Mouse (Mus musculus): ENCODE measurements around the gene Gm21897.
"Not testable (repeated sequence)": the region's sequence is repeated elsewhere in the genome, so short reads cannot be mapped to it uniquely, and the experiment has no call there.

The Gm21897 gene

GRCm38 (mm10) chr16:15317158-15317557 lies at the start of gene Gm21897:
Gm21897 (plus strand) TSS chr16:15317458.
- not testable (repeated sequence) for DNase-seq (ENCODE audit: extremely low spot score, low spot score)

GRCm38 (mm10) chr16:15272291-15272690 lies 45.0 kb upstream of the Gm21897 start:
- DNase-seq (ENCODE audit: extremely low spot score, low spot score) = no peak

DNA sequence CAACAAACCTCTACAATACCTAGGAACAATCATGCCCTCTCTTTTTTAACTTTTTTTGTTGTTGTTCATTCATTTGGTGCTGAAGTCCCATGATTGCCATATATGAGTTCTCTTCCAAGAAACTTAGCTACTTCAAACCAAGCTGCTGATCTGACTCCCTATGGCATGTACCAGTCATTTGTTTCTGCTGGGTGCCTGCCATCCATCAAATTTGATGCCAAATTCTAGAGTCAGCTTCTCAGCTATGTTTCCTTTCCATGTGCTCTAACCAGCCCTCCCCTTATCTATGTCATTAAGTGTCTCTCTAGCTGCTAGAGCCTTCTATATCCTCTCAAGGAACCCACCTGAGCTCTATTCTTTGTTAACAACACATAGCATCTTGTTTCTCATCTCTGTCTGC lies 39.8 kb upstream of the Gm21897 start:
- no peak for DNase-seq (ENCODE audit: extremely low spot score, low spot score)

DNA sequence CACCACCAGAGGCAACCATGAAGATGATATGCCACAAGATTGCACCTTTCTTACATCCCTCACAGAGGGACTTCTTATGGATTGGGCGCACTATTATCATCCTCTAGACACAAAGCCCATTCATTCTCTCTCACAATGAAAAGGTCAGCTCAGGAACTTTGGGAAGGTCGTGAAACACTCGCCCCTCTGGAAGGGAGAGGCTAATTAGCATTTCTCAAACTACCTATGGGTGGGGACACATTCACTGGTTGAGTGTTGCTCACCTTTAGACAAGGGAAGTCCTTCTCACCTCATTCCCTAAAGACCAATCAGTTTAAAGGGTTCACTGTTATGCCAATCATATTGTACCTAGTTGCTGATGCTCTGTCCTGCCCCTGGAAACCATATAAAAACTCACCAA lies 24.2 kb upstream of the Gm21897 start:
- DNase-seq (ENCODE audit: extremely low spot score, low spot score) = no peak

GRCm38 (mm10) chr16:15294289-15294688 lies 23.0 kb upstream of the Gm21897 start:
- DNase-seq (ENCODE audit: extremely low spot score, low spot score) = no peak

- DNase-seq (ENCODE audit: extremely low spot score, low spot score) = peak; percentile 35
Measured at GRCm38 (mm10) chr16:15294911-15295659, 22.2 kb upstream of the Gm21897 start.

GRCm38 (mm10) chr16:15334526-15334925 lies 17.3 kb downstream of the Gm21897 start:
- no peak for DNase-seq (ENCODE audit: extremely low spot score, low spot score)

DNA sequence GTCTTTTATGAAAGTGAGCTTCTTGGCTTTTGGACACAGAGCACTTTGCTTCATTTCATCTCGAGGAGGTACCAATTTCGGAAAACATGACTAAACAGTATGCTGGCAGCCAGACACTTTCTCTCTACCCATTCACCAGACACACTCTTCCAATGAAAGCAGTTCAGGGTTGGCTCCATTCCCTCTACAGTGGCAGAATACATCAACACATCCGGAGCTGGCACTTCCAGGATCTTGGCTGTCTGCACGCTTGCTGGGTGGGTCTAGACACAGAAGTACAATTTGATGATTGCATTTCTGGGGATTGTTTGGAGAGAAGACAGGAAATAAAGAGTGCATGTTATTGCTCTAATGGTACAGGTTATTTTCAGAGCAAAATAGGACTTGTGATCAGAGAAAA lies 21.8 kb downstream of the Gm21897 start:
- no peak for DNase-seq (ENCODE audit: extremely low spot score, low spot score)

DNA sequence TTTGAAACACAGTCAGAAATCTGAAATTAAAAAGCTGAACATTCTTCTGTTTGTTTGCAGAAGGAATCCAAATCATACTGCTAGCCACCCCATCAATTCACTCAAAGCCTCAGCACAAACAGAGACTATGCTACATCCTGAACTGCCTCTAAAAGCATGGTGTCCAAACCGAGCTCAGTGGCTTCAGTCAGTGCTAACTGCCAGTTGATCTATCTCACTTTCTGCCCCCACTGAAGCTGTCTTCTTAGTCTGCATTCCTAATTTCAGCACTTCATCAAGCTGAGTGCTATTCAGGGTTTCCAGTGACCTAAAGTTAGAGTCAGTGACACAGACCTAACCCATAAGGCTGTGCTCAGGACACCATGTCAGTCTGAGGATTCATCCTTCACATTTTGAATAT lies 28.8 kb downstream of the Gm21897 start:
- DNase-seq (ENCODE audit: extremely low spot score, low spot score) = no peak

GRCm38 (mm10) chr16:15349381-15349780 lies 32.1 kb downstream of the Gm21897 start:
- no peak for DNase-seq (ENCODE audit: extremely low spot score, low spot score)

DNA sequence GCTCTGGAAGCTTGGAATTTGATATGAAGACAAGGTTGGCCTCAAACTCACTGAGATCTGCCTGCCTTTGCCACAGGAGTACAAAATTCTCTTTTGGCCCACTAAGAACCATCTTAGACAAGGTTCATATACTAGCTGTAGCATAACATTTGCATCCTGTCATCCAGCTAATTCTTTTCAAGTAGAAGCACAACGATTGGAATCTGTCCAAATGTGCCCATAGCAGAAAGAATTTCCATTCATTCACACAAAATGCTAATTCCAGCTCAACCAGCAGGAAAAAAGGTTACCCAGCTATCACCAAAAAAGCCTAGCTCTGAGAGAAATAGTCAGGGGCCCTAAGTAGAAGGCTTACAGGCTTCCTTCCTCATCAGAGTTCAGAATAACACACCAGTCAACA lies 34.0 kb downstream of the Gm21897 start:
- no peak for DNase-seq (ENCODE audit: extremely low spot score, low spot score)

DNA sequence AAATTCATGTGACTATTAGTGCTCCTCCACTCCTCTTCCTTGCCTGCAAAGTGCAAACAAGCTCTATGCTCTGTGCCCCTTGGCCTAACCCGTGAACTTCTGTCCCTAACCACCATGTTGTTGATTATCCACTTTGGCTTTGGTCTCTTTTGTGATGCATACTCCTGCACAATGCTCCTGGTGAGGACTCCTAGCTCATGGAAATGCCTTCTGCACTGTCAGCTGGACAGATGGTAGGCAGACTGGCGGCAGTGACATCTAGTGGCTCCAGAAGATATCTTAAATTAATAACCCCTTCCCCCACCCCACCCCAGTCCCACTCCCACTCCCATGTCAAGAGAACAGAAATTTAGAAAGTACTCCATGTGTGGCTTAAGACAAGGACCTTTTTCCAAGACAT lies 35.1 kb downstream of the Gm21897 start:
- DNase-seq (ENCODE audit: extremely low spot score, low spot score) = peak; percentile 15

DNA sequence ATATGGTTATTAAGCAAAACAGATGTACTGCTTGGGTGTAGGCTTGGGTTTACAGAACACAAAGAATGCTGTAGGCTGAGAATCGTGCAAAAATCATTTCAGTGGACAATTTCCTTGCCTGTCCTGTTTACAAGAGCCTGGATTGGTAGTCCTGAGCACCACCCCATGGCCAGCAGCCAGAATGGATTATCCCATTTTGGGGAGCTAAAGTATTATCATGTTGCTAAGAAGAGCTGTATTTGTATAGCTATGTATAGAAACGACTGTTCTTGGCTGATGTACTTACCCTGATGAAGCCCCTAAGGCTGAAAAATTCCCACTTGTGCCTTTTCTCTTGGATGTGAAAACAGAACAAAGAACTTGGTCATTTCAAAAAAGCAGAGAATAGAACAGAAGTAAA lies 37.6 kb downstream of the Gm21897 start:
- no peak for DNase-seq (ENCODE audit: extremely low spot score, low spot score)

- no peak for DNase-seq (ENCODE audit: extremely low spot score, low spot score)
Measured at GRCm38 (mm10) chr16:15355339-15355738, 38.1 kb downstream of the Gm21897 start.

- no peak for DNase-seq (ENCODE audit: extremely low spot score, low spot score)
Measured at GRCm38 (mm10) chr16:15357766-15358165, 40.5 kb downstream of the Gm21897 start.

GRCm38 (mm10) chr16:15359110-15359782 lies 42.0 kb downstream of the Gm21897 start:
- DNase-seq (ENCODE audit: extremely low spot score, low spot score) = no peak

DNA sequence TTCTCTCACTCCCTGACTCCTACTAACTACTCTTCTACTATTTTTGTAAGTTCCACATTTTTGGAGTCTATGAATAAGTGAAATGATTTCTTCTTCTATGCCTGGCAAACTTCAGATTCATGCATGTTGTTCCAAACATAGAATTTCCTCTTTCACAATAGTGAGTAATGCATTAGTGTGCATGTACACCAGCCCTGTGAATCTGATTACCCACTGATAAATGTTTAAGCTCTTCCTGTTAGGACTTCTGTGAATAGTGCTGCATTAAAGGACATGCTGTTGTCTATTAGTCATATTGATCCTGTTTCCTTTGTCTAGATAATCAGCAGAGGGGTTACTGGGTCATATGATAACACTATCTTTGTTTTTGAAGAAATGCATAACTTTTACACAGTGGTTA lies 43.6 kb downstream of the Gm21897 start:
- DNase-seq (ENCODE audit: extremely low spot score, low spot score) = no peak
